9 mouse cellular contexts compared by ENCODE assay signal in the genomic region with DNA sequence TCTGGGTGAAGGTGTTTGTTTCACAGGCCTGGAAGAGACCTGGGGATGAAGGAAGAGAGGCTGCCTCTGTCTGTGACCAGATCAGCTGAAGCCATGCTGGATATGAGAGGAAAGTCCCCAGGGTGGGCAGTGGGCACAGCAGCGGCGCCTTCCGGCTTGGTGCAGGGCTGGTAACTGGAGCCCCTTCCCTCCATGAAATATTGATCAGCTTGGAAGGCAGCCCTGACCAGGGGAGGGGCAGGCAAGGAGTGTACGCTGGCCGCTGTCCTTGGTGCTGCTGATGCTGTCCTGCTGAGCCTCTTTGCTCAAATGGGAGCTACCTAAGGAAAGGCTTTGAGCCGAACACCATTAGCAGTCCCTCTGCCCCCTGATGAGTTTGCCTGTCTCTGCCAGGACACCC. TPM values are rescaled to one million over a fixed set of nuclear protein-coding genes. Genes with fewer than 3 reads are reported as not detected.
DNase-seq lines count a peak whose midpoint lies in the region; ATAC-seq and TF ChIP-seq lines count a peak whose summit lies in the region.
"Had no signal": no experiment of that assay in that cellular context is flagged by ENCODE, and none has a peak within 500 bp of the region (broad histone marks: within the 10 kb centered on the region; RNA-seq: fewer than 3 reads in every experiment).

No protein-coding gene starts in this region.

- DNase-seq in lung, adult 2 months, result no peak
- no peak for DNase-seq in thymus, postnatal 10 days (ENCODE audit: low spot score in 2 of 2)
- DNase-seq in thymus, adult 18-20 months, result no peak
- no peak for DNase-seq in frontal cortex, adult 2 months (ENCODE audit: extremely low spot score in 1 of 2, low spot score in 1 of 2)

- H3K9me3 ChIP-seq in lung, embryonic 16.5 days (ENCODE audit: control insufficient read depth, low read length), result no peaks in the 10 kb centered on the region
- no peaks in the 10 kb centered on the region for H3K9me3 ChIP-seq in kidney, embryonic 16.5 days (ENCODE audit: low read length)
- H3K9me3 ChIP-seq: embryonic facial prominence, embryonic 15.5 days had no signal

- ATAC-seq in lung, embryonic 16.5 days (ENCODE audit: low read depth), result peak; percentile 41; the same call in 1 of the 2 replicates
- peak; percentile 95 for ATAC-seq in common myeloid progenitor, adult 5-6 weeks (replicated peaks; ENCODE audit: low read depth, poor library complexity, severe bottlenecking)
- peak; percentile 51; the same call in 1 of the 2 replicates for ATAC-seq in kidney, embryonic 16.5 days (ENCODE audit: low FRiP score, low TSS enrichment)

- no peak overlapping the region for H3K4me3 ChIP-seq in lung, embryonic 16.5 days (ENCODE audit: low read length)
- no peak overlapping the region for H3K4me3 ChIP-seq in lung, adult 2 months (replicated peaks; ENCODE audit: extremely low read depth, low read depth, low read length)
- H3K4me3 ChIP-seq in kidney, embryonic 16.5 days (ENCODE audit: low read length), result no peak overlapping the region
- H3K4me3 ChIP-seq in myocyte, result no peak overlapping the region
- H3K4me3 ChIP-seq: embryonic facial prominence, embryonic 15.5 days had no signal

- 2% methylated on average over 6 of the region's 6 CpGs for WGBS in lung, embryonic 16.5 days
- 13% methylated on average over 6 of the region's 6 CpGs for WGBS in lung, adult 2 months
- 2% methylated on average over 6 of the region's 6 CpGs for WGBS in kidney, embryonic 16.5 days

- no peaks in the 10 kb centered on the region for H3K79me2 ChIP-seq in myocyte (ENCODE audit: control insufficient read depth, insufficient read depth)

- H3K4me1 ChIP-seq in lung, embryonic 16.5 days (replicated peaks; ENCODE audit: control insufficient read depth, insufficient read depth, low read length), result no peaks in the 10 kb centered on the region
- H3K4me1 ChIP-seq in lung, adult 2 months (ENCODE audit: control insufficient read depth, insufficient read depth, low read length), result no peaks in the 10 kb centered on the region
- H3K4me1 ChIP-seq in kidney, embryonic 16.5 days (ENCODE audit: insufficient read depth, low read length), result no peaks in the 10 kb centered on the region
- H3K4me1 ChIP-seq: embryonic facial prominence, embryonic 15.5 days had no signal

- H3K4me2 ChIP-seq in lung, embryonic 16.5 days (ENCODE audit: low read depth, low read length), result no peak overlapping the region
- no peak overlapping the region for H3K4me2 ChIP-seq in kidney, embryonic 16.5 days (replicated peaks; ENCODE audit: low read depth, low read length)
- H3K4me2 ChIP-seq in myocyte (ENCODE audit: low read depth), result no peak overlapping the region
- H3K4me2 ChIP-seq: embryonic facial prominence, embryonic 15.5 days had no signal

- no peak overlapping the region for H3K27ac ChIP-seq in lung, embryonic 16.5 days (ENCODE audit: low read length)
- no peak overlapping the region for H3K27ac ChIP-seq in kidney, embryonic 16.5 days (ENCODE audit: low read length)
- H3K27ac ChIP-seq: embryonic facial prominence, embryonic 15.5 days had no signal

- H3ac ChIP-seq in myocyte (ENCODE audit: control insufficient read depth, insufficient read length), result no peak overlapping the region

- H3K36me3 ChIP-seq in lung, embryonic 16.5 days (ENCODE audit: control insufficient read depth, insufficient read depth, low read length), result no peaks in the 10 kb centered on the region
- no peaks in the 10 kb centered on the region for H3K36me3 ChIP-seq in kidney, embryonic 16.5 days (ENCODE audit: insufficient read depth, low read length)
- no peaks in the 10 kb centered on the region for H3K36me3 ChIP-seq in myocyte (ENCODE audit: control insufficient read depth, insufficient read depth)
- H3K36me3 ChIP-seq: embryonic facial prominence, embryonic 15.5 days had no signal

- no peaks in the 10 kb centered on the region; the same call in 1 of the 2 replicates for H3K27me3 ChIP-seq in lung, embryonic 16.5 days (ENCODE audit: control insufficient read depth, insufficient read depth, low read depth, low read length)
- no peaks in the 10 kb centered on the region for H3K27me3 ChIP-seq in kidney, embryonic 16.5 days (ENCODE audit: insufficient read depth, low read length)
- peaks cover 10% of the 10 kb centered on the region for H3K27me3 ChIP-seq in myocyte (ENCODE audit: control insufficient read depth, insufficient read depth, insufficient read length)

- TF ChIP-seq CTCF in lung, adult 2 months (IDR thresholded peaks at IDR 0.05; ENCODE audit: insufficient read depth, low read length), result no peak

- no peak overlapping the region for H3K9ac ChIP-seq in lung, embryonic 16.5 days (ENCODE audit: low read length)
- no peak overlapping the region for H3K9ac ChIP-seq in kidney, embryonic 16.5 days (replicated peaks; ENCODE audit: low read length)
- H3K9ac ChIP-seq: embryonic facial prominence, embryonic 15.5 days had no signal

- no peak for TF ChIP-seq POLR2A in lung, adult 2 months (IDR thresholded peaks at IDR 0.05; ENCODE audit: borderline replicate concordance, extremely low read depth, low read depth, low read length)
- TF ChIP-seq POLR2A in myocyte (IDR thresholded peaks at IDR 0.05; ENCODE audit: insufficient read length, low read depth), result no peak

TF ChIP-seq in myocyte, 11 proteins besides CTCF, POLR2A, EP300 and RAD21:
- TF ChIP-seq REST (IDR thresholded peaks at IDR 0.05; ENCODE audit: insufficient read depth, insufficient read length) (peak; percentile 85), TCF3 (IDR thresholded peaks at IDR 0.05; ENCODE audit: insufficient read length, low read depth) (no peak)
TF ChIP-seq in myocyte: peak in this region for 1.

RNA-seq across cellular contexts. Expression of gene Rims3, which starts 11.6 kb away (rescaled TPM):
- polyA plus RNA-seq in lung, embryonic 16.5 days (2015; fragmentation: Nextera tagmentation; extraction: Ambion mirVana), result 0.69 and 0.73 TPM in 2 replicates
- polyA plus RNA-seq in lung, adult 2 months (2012; rRNA removed), result 0.94 and 1.4 TPM in 2 replicates
- total RNA-seq in common myeloid progenitor, adult 5-6 weeks (2017), result 0.05 and 0.19 TPM in 2 replicates
- polyA plus RNA-seq in kidney, embryonic 16.5 days (2015; fragmentation: Nextera tagmentation; extraction: Ambion mirVana), result 0.41 and 0.54 TPM in 2 replicates
- polyA plus RNA-seq in myocyte (2012; fragmentation: generic; extraction: Trizol), result 0.02 TPM
- 56.3 and 62.0 TPM in 2 replicates for polyA plus RNA-seq in frontal cortex, adult 2 months (2012; rRNA removed)

RNA-seq across cellular contexts. Expression of gene Nfyc, which starts 34.8 kb away (rescaled TPM):
- polyA plus RNA-seq in lung, embryonic 16.5 days (2015; fragmentation: Nextera tagmentation; extraction: Ambion mirVana), result 93.3 and 96.5 TPM in 2 replicates
- polyA plus RNA-seq in lung, adult 2 months (2012; rRNA removed), result 120 and 143 TPM in 2 replicates
- total RNA-seq in common myeloid progenitor, adult 5-6 weeks (2017), result 51.2 and 73.2 TPM in 2 replicates
- 123 and 133 TPM in 2 replicates for polyA plus RNA-seq in kidney, embryonic 16.5 days (2015; fragmentation: Nextera tagmentation; extraction: Ambion mirVana)
- polyA plus RNA-seq in myocyte (2012; fragmentation: generic; extraction: Trizol), result 44.3 TPM
- polyA plus RNA-seq in frontal cortex, adult 2 months (2012; rRNA removed), result 107 and 119 TPM in 2 replicates

RNA-seq across cellular contexts. Expression of gene Exo5, which starts 58.6 kb away (rescaled TPM):
- polyA plus RNA-seq in lung, embryonic 16.5 days (2015; fragmentation: Nextera tagmentation; extraction: Ambion mirVana), result 26.8 and 27.2 TPM in 2 replicates
- 3.3 and 5.4 TPM in 2 replicates for polyA plus RNA-seq in lung, adult 2 months (2012; rRNA removed)
- total RNA-seq in common myeloid progenitor, adult 5-6 weeks (2017), result 24.9 and 27.5 TPM in 2 replicates
- 33.0 and 35.2 TPM in 2 replicates for polyA plus RNA-seq in kidney, embryonic 16.5 days (2015; fragmentation: Nextera tagmentation; extraction: Ambion mirVana)
- 6.3 TPM for polyA plus RNA-seq in myocyte (2012; fragmentation: generic; extraction: Trizol)
- polyA plus RNA-seq in frontal cortex, adult 2 months (2012; rRNA removed), result 11.3 and 12.7 TPM in 2 replicates

Comparison
In these comparisons a context has a peak if more than half of its experiments do, and no peak if none do; other contexts are left out.
1. ATAC-seq: peak in every context shown above with its lines; median percentile 95 in common myeloid progenitor, adult 5-6 weeks; 51 in kidney, embryonic 16.5 days; 41 in lung, embryonic 16.5 days.
2. RNA of gene Rims3, which starts 11.6 kb away (polyA plus RNA-seq): 56.3 to 62.0 TPM in frontal cortex, adult 2 months; 0.94 to 1.4 TPM in lung, adult 2 months, 0.69 to 0.73 TPM in lung, embryonic 16.5 days, 0.41 to 0.54 TPM in kidney, embryonic 16.5 days and 0.02 TPM in myocyte (single experiment); every median in the first group is over 10 times any median in the second.